Mouse (Mus musculus) liver, embryonic 14.5 days (tissue): ENCODE measurements around the gene Gm17657. TPM values are rescaled to one million over a fixed set of nuclear protein-coding genes. Genes with fewer than 3 reads are reported as not detected.

Experiments
- ATAC-seq: fragments of 200-750 bp; cut with Nextera tagmentation; 2 replicates; pipeline ENCODE4 v1.8.0; 2017; ENCODE audit warnings: moderate number of reproducible peaks, mild to moderate bottlenecking, moderate library complexity; ENCODE audit not compliant: insufficient read depth
- DNase-seq, 3 experiments: peaks; one replicate each; pipeline ENCODE4 v3.0.0-alpha.2; 2012 to 2013; ENCODE audit warnings: low read depth in 3 of 3, low spot score in 3 of 3
- H3K27ac ChIP-seq: fragments of 300-500 bp; sonication (generic); 2 replicates; pipeline ENCODE4 v1.5.1; 2014; ENCODE audit warnings: moderate library complexity, mild to moderate bottlenecking, control low read depth, inconsistent platforms
- H3K27me3 ChIP-seq: fragments of 300-500 bp; sonication (generic); 2 replicates; pipeline ENCODE4 v1.6.1; 2014; ENCODE audit warnings: mild to moderate bottlenecking, low read length, moderate library complexity; ENCODE audit not compliant: control insufficient read depth, insufficient read depth
- H3K36me3 ChIP-seq: fragments of 300-500 bp; sonication (generic); replicated peaks from 2 replicates; pipeline ENCODE4 v1.6.1; 2014; ENCODE audit warnings: low read depth; ENCODE audit not compliant: control insufficient read depth, insufficient read depth
- H3K4me1 ChIP-seq, 2 experiments: fragments of 200-500 bp in 1 of 2; fragments of 300-500 bp in 1 of 2; sonication (generic) in 1 of 2; replicated peaks; 2 replicates each; pipeline ENCODE4 v1.6.1; 2012 to 2014; ENCODE audit warnings: antibody characterized with exemption in 1 of 2, inconsistent platforms in 1 of 2, low read length in 1 of 2; ENCODE audit not compliant: control insufficient read depth in 2 of 2, insufficient read depth in 2 of 2
- H3K4me2 ChIP-seq: fragments of 300-500 bp; sonication (generic); 2 replicates; pipeline ENCODE4 v1.6.1; 2014; ENCODE audit warnings: low read depth, mild to moderate bottlenecking, control low read depth, moderate library complexity
- H3K4me3 ChIP-seq, 2 experiments: fragments of 200-500 bp in 1 of 2; fragments of 300-500 bp in 1 of 2; sonication (generic) in 1 of 2; 2 replicates each; pipeline ENCODE4 v1.5.1; 2012 to 2014; ENCODE audit warnings: low read depth in 2 of 2, low read length in 2 of 2, mild to moderate bottlenecking in 2 of 2, control low read depth in 1 of 2, inconsistent platforms in 1 of 2, moderate library complexity in 1 of 2; ENCODE audit not compliant: insufficient read depth in 1 of 2
- H3K9ac ChIP-seq: fragments of 300-500 bp; sonication (generic); replicated peaks from 2 replicates; pipeline ENCODE4 v1.6.1; 2014; ENCODE audit warnings: mild to moderate bottlenecking, control low read depth, moderate library complexity
- H3K9me3 ChIP-seq: fragments of 300-500 bp; sonication (generic); 2 replicates; pipeline ENCODE4 v1.6.1; 2016; ENCODE audit warnings: low read length, mixed read lengths; ENCODE audit not compliant: control insufficient read depth
- CTCF ChIP-seq: IDR thresholded peaks from 2 replicates; pipeline ENCODE4 v1.5.1; 2016; ENCODE audit warnings: antibody characterized with exemption, low read depth, control low read depth
- EP300 ChIP-seq: IDR thresholded peaks from 2 replicates; pipeline ENCODE4 v1.6.1; 2016; ENCODE audit warnings: antibody characterized with exemption, low read depth
- WGBS: fragments of 180-500 bp; shearing (Covaris S2); extraction: QIAGEN DNeasy Blood & Tissue Kit; methylation state at CpG from one replicate; pipeline ENCODE4 v1.1.7; 2014; ENCODE audit not compliant: insufficient replicate concordance; 5-methylcytosine and 5-hydroxymethylcytosine counted together
- polyA plus RNA-seq, 2 experiments: library from polyadenylated mRNA; depleted of rRNA in 1 of 2; stranded (reverse) in 1 of 2; unstranded in 1 of 2; fragments of >200 nt; fragmentation: Nextera tagmentation in 1 of 2; extraction: Ambion mirVana in 1 of 2; gene quantifications; 2 replicates each; pipeline versions ENCODE4 v1.2.1 to v1.2.3; 2012 to 2014

Gene Gm17657
- polyA plus RNA-seq, 2 experiments: not detected

DNA sequence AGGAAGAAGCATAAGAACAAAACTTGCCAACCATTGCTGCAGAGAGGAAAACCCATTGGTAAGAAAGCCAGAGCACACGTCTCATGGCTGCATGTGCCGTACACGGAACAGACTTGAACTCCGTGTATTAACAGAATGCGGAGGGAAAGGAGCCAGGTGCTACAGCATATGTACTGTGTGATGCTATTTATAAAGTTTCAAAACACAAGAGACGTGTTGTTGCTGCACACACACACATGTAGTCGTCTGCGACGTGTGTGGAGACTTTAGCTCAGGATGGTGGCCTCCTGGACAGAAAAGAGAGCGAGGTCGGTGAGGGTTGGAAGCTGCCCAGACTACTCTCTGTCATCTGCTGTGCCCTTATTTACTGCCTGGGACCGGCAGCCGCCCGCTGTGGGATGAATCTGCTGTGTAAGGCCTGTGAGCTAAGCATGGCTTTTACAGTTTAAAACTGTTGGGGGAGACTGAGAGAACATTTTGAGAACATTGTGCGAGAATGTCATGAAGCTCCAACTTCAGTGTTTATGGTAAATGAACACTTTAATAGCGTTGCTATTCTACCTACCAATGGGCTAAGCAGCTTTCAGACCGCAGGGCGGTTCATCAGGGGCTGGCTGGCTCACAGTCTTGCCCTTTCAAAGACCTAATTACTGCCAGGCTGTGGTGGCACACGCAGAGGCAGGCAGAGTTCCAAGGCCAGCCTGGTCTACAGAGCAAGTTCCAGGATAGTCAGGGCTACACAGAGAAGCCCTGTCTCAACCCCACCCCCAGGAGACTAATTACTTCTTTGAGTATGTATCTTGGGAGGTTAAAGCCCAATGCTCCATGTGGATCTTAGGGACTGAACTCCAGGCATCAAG is 6.4 kb downstream of the Gm17657 start:
- Histone ChIP-seq H3K27ac (no peak overlapping the region), H3K4me1 (no peaks in the 10 kb centered on the region; a peak in 1 of 4 replicates), H3K27me3 (no peaks in the 10 kb centered on the region), H3K4me2 (no peak overlapping the region), H3K4me3 (no peak overlapping the region), H3K36me3 (no peaks in the 10 kb centered on the region), H3K9me3 (no peaks in the 10 kb centered on the region), H3K9ac (no peak overlapping the region)
- ATAC-seq: no peak
- no peak for DNase-seq
- TF ChIP-seq CTCF (no peak), EP300 (no peak)
- WGBS: 73% methylated on average over 19 of the region's 19 CpGs

DNA sequence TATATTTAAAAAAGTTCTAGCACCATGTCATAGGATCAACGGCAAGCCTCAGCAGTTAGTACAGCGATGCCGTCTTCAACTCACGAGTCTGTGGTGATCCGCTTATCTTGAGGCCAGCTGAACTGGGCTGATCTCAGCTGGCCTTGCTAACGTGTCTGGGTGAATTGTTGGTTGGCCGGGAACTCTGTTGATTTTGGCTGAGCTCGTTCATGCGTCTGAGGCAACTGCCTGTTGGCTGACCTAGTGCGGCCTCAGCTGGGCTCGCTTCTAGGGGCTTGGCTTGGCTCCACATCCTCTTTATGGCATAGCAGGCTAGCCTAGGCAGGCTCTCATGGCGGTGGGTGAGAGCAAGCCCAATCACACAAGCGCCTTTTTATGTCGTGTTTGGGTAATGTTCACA is 8.0 kb downstream of the Gm17657 start:
- Histone ChIP-seq H3K4me1 (no peaks in the 10 kb centered on the region; a peak in 1 of 4 replicates), H3K27ac (no peak overlapping the region), H3K9ac (no peak overlapping the region), H3K9me3 (no peaks in the 10 kb centered on the region), H3K4me2 (no peak overlapping the region), H3K4me3 (no peak overlapping the region), H3K36me3 (no peaks in the 10 kb centered on the region), H3K27me3 (no peaks in the 10 kb centered on the region)
- WGBS: 63% methylated on average over 14 of the region's 14 CpGs
- ATAC-seq (no peak), DNase-seq (no peak)
- TF ChIP-seq EP300: no peak
- TF ChIP-seq CTCF: no peak

DNA sequence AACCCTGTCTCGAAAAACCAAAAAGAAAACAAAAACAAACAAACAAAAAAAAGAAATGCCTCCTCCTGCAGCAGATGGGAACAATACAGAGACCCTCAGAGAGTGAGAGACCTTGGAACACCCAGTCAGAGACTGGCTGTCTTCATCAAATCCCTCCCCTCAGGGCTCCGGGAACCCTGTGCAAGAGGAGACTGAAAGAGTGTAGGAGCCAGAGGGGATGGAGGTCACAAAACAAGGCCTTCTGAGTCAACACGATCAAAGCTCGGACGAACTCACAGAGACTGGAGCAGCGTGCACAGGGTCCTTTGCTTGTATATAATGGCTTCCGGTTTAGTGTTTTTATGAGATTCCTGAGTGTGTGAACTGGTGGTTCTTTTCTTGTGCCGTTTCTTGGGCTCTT is 9.0 kb downstream of the Gm17657 start:
- Histone ChIP-seq H3K9me3 (no peaks in the 10 kb centered on the region), H3K4me3 (no peak overlapping the region), H3K27me3 (no peaks in the 10 kb centered on the region), H3K27ac (no peak overlapping the region), H3K36me3 (no peaks in the 10 kb centered on the region), H3K4me1 (no peaks in the 10 kb centered on the region; a peak in 1 of 4 replicates), H3K9ac (no peak overlapping the region), H3K4me2 (no peak overlapping the region)
- TF ChIP-seq CTCF (no peak), EP300 (no peak)
- DNase-seq (no peak), ATAC-seq (no peak)
- 81% methylated on average over 8 of the region's 8 CpGs for WGBS

DNA sequence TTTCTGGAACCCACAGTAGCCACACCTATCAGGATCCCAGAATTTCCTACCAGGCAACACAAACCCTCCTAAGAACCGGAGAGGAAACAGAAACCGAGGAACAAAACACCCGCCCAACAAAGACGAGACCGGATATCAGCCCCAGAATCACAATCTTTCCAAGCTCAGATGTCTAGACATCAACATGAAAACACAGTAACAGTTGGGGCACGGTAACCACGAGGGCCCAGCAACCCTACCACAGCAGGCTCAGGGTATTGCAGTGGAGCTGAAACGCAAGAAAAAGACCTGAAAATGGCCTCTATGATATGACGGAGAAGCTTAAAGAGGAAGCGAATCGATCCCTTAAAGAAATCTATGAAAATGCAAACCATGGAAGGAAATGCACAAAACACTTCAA is 15.6 kb downstream of the Gm17657 start:
- TF ChIP-seq EP300: no peak
- no peak for TF ChIP-seq CTCF
- H3K9ac ChIP-seq: no peak overlapping the region
- H3K4me3 ChIP-seq: no peak overlapping the region
- H3K27ac ChIP-seq: no peak overlapping the region
- DNase-seq: no peak
- no peak for ATAC-seq
- H3K9me3 ChIP-seq: no peaks in the 10 kb centered on the region
- no peak overlapping the region for H3K4me2 ChIP-seq
- H3K27me3 ChIP-seq: no peaks in the 10 kb centered on the region
- H3K36me3 ChIP-seq: no peaks in the 10 kb centered on the region
- no peaks in the 10 kb centered on the region; a peak in 1 of 4 replicates for H3K4me1 ChIP-seq
- WGBS: 65% methylated on average over 11 of the region's 11 CpGs

DNA sequence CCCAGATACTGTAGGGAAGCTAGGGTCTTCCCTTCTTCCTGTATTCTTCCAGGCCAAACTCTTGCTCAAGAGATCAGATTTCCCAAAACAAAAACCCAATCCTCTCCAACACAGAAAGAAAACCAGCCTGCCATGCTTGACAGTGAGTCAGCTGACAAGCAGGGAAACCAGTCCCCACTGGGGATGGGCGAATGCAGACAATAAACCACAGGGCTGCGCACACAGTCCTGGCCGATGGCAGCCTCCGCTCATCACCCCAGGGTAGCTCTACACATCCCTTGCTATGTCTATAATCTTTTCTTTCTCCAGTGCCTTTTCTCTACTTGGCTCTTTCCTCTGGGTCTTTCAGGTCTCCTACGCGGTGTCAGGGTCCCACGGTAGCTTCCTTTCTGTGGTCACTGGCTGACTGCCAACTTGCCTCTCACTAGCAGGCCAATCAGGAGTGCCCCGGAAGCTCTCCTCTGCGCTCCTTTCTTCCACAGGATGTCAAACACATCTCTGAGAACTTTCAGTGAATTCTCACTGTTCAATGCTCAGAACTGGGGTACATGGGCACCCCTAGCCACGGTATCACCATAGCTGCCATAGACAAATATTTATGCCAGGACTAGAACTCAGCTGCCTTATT is 17.6 kb downstream of the Gm17657 start:
- Histone ChIP-seq H3K27ac (no peak overlapping the region), H3K9me3 (no peaks in the 10 kb centered on the region), H3K27me3 (no peaks in the 10 kb centered on the region), H3K36me3 (no peaks in the 10 kb centered on the region), H3K4me2 (no peak overlapping the region), H3K4me1 (no peaks in the 10 kb centered on the region; a peak in 1 of 4 replicates), H3K4me3 (no peak overlapping the region), H3K9ac (no peak overlapping the region)
- DNase-seq (no peak), ATAC-seq (no peak)
- no peak for TF ChIP-seq CTCF
- TF ChIP-seq EP300: no peak
- 19% methylated on average over 10 of the region's 10 CpGs for WGBS
